Mouse (Mus musculus) kidney, embryonic 14.5 days (tissue): ENCODE measurements at regions not wholly inside any gene's neighbourhood (a gene's known extent, or its start where the extent isn't known, plus 50 kb on each side); places are given as distances from the start of the nearest gene placed in this dataset.

Experiments
- ATAC-seq: fragments of 200-750 bp; cut with Nextera tagmentation; 2 replicates; pipeline ENCODE4 v1.8.0; 2017; ENCODE audit warnings: moderate number of reproducible peaks, mild to moderate bottlenecking, moderate TSS enrichment, moderate library complexity; ENCODE audit not compliant: low FRiP score, low TSS enrichment
- H3K27ac ChIP-seq: fragments of 300-500 bp; sonication (generic); 2 replicates; pipeline ENCODE4 v1.5.1; 2014; ENCODE audit warnings: low read depth, mild to moderate bottlenecking, low read length, moderate library complexity, mixed read lengths
- H3K27me3 ChIP-seq: fragments of 300-500 bp; sonication (generic); 2 replicates; pipeline ENCODE4 v1.6.1; 2014; ENCODE audit warnings: mild to moderate bottlenecking, low read length; ENCODE audit not compliant: control insufficient read depth, insufficient read depth
- H3K36me3 ChIP-seq: fragments of 300-500 bp; sonication (generic); 2 replicates; pipeline ENCODE4 v1.6.1; 2014; ENCODE audit warnings: low read length, mixed read lengths; ENCODE audit not compliant: control insufficient read depth, insufficient read depth
- H3K4me1 ChIP-seq: fragments of 300-500 bp; sonication (generic); 2 replicates; pipeline ENCODE4 v1.6.1; 2014; ENCODE audit warnings: low read length, mixed read lengths; ENCODE audit not compliant: control insufficient read depth, insufficient read depth
- H3K4me2 ChIP-seq: fragments of 300-500 bp; sonication (generic); replicated peaks from 2 replicates; pipeline ENCODE4 v1.6.1; 2014; ENCODE audit warnings: low read depth, mild to moderate bottlenecking, low read length
- H3K4me3 ChIP-seq: fragments of 300-500 bp; sonication (generic); 2 replicates; pipeline ENCODE4 v1.5.1; 2014; ENCODE audit warnings: mild to moderate bottlenecking, low read length
- H3K9ac ChIP-seq: fragments of 300-500 bp; sonication (generic); 2 replicates; pipeline ENCODE4 v1.6.1; 2014; ENCODE audit warnings: low read depth, mild to moderate bottlenecking, low read length, moderate library complexity
- H3K9me3 ChIP-seq: fragments of 300-500 bp; sonication (generic); 2 replicates; pipeline ENCODE4 v1.6.1; 2016; ENCODE audit warnings: low read length; ENCODE audit not compliant: control insufficient read depth
- WGBS: fragments of 180-500 bp; shearing (Covaris S2); extraction: QIAGEN DNeasy Blood & Tissue Kit; methylation state at CpG from one replicate; pipeline ENCODE4 v1.1.7; 2014; 5-methylcytosine and 5-hydroxymethylcytosine counted together

DNA sequence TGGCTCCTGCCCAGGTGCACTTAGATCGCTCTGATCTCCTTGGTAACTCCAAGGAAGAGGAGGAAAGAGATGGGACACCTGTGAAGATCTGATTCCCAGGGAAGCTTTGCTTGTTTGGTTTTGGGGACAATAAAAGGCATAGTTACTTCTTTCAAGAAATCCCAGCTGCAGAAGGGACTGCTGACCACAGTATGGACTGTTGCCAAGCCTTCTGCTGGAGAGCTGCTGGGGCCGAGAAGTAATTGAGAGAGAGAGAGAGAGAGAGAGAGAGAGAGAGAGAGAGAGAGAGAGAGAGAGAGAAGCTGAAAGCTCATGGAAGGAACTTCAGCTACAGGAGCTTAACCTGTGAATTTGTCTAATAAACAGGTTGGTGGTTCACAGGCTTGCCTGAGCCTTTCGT, 276.9 kb upstream of the Mmadhc start:
- H3K4me2 ChIP-seq: no peak overlapping the region
- no peaks in the 10 kb centered on the region for H3K9me3 ChIP-seq
- 67% methylated on average over 3 of the region's 3 CpGs for WGBS
- no peak for ATAC-seq
- no peaks in the 10 kb centered on the region for H3K27me3 ChIP-seq
- H3K4me1 ChIP-seq: 0 out of 2 replicates have a peak, but pooled peaks cover 3% of the 10 kb centered on the region
- H3K9ac ChIP-seq: no peak overlapping the region
- no peak overlapping the region for H3K27ac ChIP-seq
- no peak overlapping the region for H3K4me3 ChIP-seq
- no peaks in the 10 kb centered on the region for H3K36me3 ChIP-seq

DNA sequence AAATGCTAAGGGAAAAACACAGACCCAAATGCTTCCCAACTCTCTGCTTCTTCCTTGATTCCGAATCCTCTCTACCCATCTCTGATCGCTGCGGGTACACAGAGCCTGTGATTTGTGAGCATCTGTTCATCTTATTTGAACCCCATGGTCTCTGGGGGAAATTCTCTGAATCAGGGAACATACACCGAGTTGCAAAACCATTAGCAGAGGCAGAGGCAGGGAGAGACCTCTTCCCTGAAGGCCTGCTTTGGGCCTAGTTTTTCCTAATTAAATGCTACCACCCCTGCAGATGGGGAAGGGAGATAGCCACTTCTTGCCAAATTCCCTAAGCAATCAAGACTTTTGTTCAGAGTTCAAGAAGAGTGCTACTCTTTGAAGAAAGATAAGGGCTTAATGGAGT, 274.4 kb upstream of the Mmadhc start:
- no peak overlapping the region for H3K9ac ChIP-seq
- no peak for ATAC-seq
- H3K36me3 ChIP-seq: no peaks in the 10 kb centered on the region
- H3K4me3 ChIP-seq: no peak overlapping the region
- H3K9me3 ChIP-seq: no peaks in the 10 kb centered on the region
- no peak overlapping the region for H3K27ac ChIP-seq
- H3K4me2 ChIP-seq: no peak overlapping the region
- WGBS: 81% methylated on average over 4 of the region's 4 CpGs
- H3K27me3 ChIP-seq: no peaks in the 10 kb centered on the region
- H3K4me1 ChIP-seq: 0 out of 2 replicates have a peak, but pooled peaks cover 3% of the 10 kb centered on the region

DNA sequence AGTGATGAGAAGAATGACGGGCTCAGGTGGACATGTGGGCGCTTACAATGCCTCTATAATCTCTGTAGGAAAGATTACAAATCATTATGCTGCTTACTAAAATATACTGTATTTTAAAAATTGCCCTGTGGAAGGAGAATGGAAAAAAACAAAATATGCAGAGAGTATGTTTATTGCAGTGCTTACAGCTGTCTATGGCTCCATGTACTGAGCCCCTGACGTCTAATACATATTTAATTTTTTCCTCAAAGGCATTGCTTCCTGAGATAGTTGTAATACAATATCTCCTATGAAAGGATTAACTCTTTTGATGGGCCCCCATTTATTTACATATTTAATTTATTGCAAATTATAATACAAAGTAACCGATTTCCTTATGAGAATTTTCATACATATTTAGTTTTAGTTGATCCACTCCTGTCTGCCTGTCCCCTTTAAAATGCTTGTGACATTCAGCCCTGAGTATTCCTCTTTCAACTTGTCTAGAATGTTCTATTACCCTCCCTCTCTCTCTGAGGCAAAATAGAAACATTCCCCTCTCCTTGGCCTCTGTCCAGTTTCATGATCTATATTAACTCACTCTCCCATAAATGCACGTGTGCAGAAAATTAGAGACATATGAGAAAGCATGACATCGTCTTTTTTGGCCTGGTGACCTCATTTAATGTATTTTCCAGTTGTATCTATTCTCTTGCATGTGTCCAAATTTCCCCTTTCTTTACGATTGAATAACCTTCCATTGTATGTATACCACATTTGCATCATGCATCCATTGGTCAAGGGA, 273.1 kb upstream of the Mmadhc start:
- H3K9ac ChIP-seq: no peak overlapping the region
- no peak overlapping the region for H3K27ac ChIP-seq
- H3K4me2 ChIP-seq: no peak overlapping the region
- H3K27me3 ChIP-seq: no peaks in the 10 kb centered on the region
- H3K9me3 ChIP-seq: no peaks in the 10 kb centered on the region
- 85% methylated on average over 7 of the region's 7 CpGs for WGBS
- no peak for ATAC-seq
- H3K36me3 ChIP-seq: no peaks in the 10 kb centered on the region
- 0 out of 2 replicates have a peak, but pooled peaks cover 3% of the 10 kb centered on the region for H3K4me1 ChIP-seq
- H3K4me3 ChIP-seq: no peak overlapping the region

DNA sequence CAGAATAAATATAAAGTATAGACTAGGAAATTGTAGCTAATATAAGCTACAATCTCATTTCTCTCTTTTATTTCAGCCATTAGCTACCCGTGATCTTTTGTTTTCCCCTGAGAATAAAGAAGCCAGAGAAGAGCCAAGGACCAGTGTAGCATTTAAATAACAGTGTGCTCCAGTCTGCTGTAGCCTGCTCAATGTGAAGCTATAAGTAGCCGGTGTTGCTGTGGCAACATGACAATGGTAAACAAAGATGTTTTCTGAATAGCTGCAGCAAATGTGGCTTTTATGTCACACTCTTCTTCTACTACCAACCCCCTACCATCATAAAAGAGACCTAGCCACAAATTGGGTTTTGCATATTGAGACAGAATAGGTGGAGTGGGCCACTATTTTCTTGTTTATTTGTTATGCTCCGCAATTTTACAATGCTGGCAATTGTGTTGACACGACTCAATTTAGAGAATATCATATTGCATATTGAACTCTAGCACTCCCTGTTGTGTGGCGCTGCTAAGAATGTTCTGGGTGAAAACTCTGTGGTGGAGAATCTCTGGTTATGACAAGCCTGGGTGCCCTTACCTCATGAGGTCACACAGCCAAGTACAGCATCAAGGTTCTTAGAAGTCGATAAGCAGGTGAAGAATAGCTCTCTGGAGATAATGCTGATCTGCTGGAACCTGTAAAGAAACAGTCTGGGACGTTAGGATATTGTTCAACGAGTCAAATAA, 272.3 kb upstream of the Mmadhc start:
- H3K4me3 ChIP-seq: no peak overlapping the region
- H3K9me3 ChIP-seq: no peaks in the 10 kb centered on the region
- WGBS: 81% methylated on average over 8 of the region's 8 CpGs
- no peak overlapping the region for H3K9ac ChIP-seq
- H3K4me2 ChIP-seq: no peak overlapping the region
- H3K27ac ChIP-seq: no peak overlapping the region
- no peaks in the 10 kb centered on the region for H3K27me3 ChIP-seq
- no peaks in the 10 kb centered on the region for H3K36me3 ChIP-seq
- no peak for ATAC-seq
- 0 out of 2 replicates have a peak, but pooled peaks cover 3% of the 10 kb centered on the region for H3K4me1 ChIP-seq

DNA sequence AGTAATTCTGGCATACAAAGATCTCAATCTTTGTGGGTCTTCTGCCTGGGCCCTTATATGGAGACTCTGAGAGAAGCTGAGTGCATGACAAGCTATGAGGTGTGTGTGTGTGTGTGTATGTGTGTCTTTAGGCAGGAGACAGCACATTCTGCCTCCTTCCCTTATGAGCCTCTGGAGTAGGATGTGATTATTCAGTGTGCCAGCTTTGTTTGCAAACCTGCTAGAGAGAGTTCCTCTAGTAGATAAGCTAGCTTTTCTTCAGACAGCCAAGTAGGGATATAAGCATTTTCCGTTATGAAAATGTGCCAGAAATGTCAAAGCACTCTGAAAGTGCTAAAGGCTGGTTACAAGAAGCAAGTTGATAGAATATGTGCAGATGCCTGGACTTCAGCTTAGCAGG, 270.9 kb upstream of the Mmadhc start:
- no peaks in the 10 kb centered on the region for H3K27me3 ChIP-seq
- no peak overlapping the region for H3K27ac ChIP-seq
- ATAC-seq: no peak
- no peak overlapping the region for H3K4me2 ChIP-seq
- 76% methylated on average over 1 of the region's 1 CpGs for WGBS
- H3K9ac ChIP-seq: no peak overlapping the region
- H3K4me1 ChIP-seq: no peaks in the 10 kb centered on the region
- no peaks in the 10 kb centered on the region for H3K36me3 ChIP-seq
- H3K9me3 ChIP-seq: no peaks in the 10 kb centered on the region
- H3K4me3 ChIP-seq: no peak overlapping the region

DNA sequence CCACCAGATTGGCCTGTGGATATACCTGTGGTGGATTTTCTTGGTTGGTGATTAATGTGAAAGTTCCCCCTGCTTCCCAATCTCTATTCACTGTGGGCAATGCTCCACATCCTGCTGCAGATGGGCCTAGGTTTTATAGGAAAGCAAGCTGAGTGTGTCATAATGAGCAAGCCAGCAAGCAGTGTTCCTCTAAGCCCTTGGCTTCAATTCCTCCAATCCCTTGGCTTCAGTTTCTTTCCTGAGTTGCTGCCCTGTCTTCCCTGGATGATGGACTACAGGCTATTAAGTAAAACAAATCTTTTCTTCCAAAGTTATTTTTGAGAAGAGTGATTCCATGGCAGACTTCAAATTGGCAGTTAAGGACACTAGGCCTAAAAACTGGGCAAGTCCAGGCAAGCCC, 257.4 kb upstream of the Mmadhc start:
- no peak overlapping the region for H3K4me2 ChIP-seq
- no peak for ATAC-seq
- H3K9me3 ChIP-seq: no peaks in the 10 kb centered on the region
- H3K9ac ChIP-seq: no peak overlapping the region
- H3K27me3 ChIP-seq: no peaks in the 10 kb centered on the region
- H3K4me1 ChIP-seq: no peaks in the 10 kb centered on the region
- H3K27ac ChIP-seq: no peak overlapping the region
- no peak overlapping the region for H3K4me3 ChIP-seq
- no peaks in the 10 kb centered on the region for H3K36me3 ChIP-seq

DNA sequence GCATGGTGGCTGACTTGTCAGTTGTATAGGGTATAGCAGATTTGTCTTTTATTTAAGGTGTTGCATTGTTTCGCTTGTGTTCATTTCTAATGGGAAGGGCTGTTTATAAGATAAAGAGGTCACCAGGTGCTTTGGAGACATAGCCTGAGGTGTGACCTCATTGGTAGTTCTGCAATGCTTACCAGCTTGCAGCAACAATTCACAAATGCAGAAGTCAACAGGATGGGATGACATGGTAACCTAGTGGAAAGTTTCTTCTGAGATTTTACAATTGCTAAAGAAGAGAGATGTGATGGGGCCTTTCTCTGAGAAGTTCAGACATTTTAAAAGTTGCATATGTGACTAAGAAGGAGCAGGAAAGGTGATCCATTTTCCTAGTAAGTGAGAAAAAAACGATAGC, 255.8 kb upstream of the Mmadhc start:
- ATAC-seq: no peak
- no peak overlapping the region for H3K4me2 ChIP-seq
- no peak overlapping the region for H3K27ac ChIP-seq
- H3K4me3 ChIP-seq: no peak overlapping the region
- H3K9me3 ChIP-seq: no peaks in the 10 kb centered on the region
- no peaks in the 10 kb centered on the region for H3K4me1 ChIP-seq
- no peaks in the 10 kb centered on the region for H3K36me3 ChIP-seq
- no peaks in the 10 kb centered on the region for H3K27me3 ChIP-seq
- 81% methylated on average over 2 of the region's 2 CpGs for WGBS
- no peak overlapping the region for H3K9ac ChIP-seq

DNA sequence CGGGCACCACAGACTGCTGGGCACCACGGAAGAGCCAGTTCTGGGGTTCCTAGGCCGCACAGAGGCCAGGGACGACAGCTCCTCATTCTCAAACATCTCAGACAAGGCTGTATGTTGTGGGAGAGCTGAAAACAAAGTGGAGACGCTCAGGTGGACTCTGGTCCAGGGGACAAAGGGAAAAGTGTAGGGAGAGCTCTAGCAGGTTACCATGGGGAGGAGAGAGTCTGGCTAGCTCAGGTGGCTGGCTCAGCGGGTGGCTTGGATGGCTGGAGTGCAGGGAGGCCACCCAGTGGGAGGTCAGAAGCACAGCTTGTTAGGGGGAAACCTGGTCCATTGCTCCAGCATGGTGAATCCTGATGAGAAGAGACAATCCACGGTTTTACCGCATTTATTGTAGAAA, 253.3 kb upstream of the Mmadhc start:
- Histone ChIP-seq H3K9ac (no peak overlapping the region), H3K4me2 (no peak overlapping the region), H3K36me3 (no peaks in the 10 kb centered on the region), H3K27me3 (no peaks in the 10 kb centered on the region), H3K4me1 (no peaks in the 10 kb centered on the region), H3K4me3 (no peak overlapping the region), H3K9me3 (no peaks in the 10 kb centered on the region), H3K27ac (no peak overlapping the region)
- 80% methylated on average over 8 of the region's 8 CpGs for WGBS
- ATAC-seq: no peak

DNA sequence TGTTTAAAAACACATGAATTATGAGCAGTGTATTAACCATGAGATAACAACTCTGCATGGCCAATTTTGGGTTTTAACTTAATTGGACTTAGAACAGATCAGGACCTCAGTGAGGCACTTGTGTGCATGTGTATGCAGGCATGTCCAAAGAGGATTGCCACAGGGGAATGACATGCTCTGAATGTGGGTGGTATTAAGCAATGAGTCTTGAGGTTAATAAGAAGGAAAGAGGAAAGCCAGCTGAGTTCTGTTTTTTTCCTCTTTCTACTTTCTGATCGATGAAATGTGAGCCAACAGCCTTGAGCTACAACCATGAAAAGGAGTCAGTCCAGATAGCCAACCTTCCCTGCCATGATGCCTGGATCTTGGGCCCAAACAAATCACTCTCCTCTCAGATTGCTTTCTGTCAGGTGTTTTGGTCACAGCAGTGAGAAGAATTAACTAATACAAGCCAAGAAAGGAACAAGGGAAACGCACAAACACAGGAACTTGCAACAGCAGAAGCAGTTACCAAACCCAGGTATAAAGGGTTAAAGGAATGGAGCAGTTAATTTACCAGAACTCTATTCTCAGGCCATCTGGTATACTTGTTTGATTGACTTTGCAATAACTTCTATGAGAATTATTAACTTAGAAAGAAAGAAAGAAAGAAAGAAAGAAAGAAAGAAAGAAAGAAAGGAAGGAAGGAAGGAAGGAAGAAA, 243.3 kb upstream of the Mmadhc start:
- Histone ChIP-seq H3K9ac (no peak overlapping the region), H3K36me3 (no peaks in the 10 kb centered on the region), H3K27me3 (no peaks in the 10 kb centered on the region), H3K4me2 (no peak overlapping the region), H3K4me3 (no peak overlapping the region), H3K4me1 (no peaks in the 10 kb centered on the region), H3K27ac (no peak overlapping the region), H3K9me3 (no peaks in the 10 kb centered on the region)
- 89% methylated on average over 2 of the region's 2 CpGs for WGBS
- no peak for ATAC-seq
